Mouse (Mus musculus): Measurements from ENCODE around the gene Gdf7.

Gene Gdf7

GRCm38 (mm10) chr12:8326825-8327674 lies 25.3 kb upstream of the Gdf7 start:
- peak; percentile 82 for DNase-seq (ENCODE audit: low spot score)

- no peak for DNase-seq (ENCODE audit: low spot score)
Observed at GRCm38 (mm10) chr12:8325943-8326522, 24.3 kb upstream of the Gdf7 start.

- DNase-seq (ENCODE audit: low spot score), result no peak
Observed at GRCm38 (mm10) chr12:8325245-8325942, 23.6 kb upstream of the Gdf7 start.

- no peak for DNase-seq (ENCODE audit: low spot score)
Observed at GRCm38 (mm10) chr12:8324086-8324485, 22.3 kb upstream of the Gdf7 start.

DNA sequence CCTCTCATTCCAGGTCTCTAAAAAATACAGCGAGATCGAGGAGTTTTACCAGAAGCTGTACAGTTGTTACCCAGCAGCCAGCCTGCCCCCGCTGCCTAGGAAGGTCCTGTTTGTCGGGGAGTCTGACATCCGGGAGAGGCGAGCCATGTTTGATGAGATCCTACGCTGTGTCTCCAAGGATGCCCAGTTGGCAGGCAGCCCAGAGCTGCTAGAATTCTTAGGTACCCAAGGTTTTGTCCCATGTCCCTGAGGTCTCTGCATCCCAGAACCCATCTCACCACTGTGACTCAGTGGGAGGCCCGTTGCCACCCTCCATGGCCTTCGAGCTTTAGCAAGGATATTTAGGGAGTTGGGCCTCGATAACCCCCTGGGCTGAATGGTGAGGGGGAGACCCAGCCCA lies 19.8 kb upstream of the Gdf7 start:
- no peak for DNase-seq (ENCODE audit: low spot score)

- DNase-seq (ENCODE audit: low spot score), result peak; percentile 48
Observed at GRCm38 (mm10) chr12:8320084-8320713, 18.4 kb upstream of the Gdf7 start.

- no peak for DNase-seq (ENCODE audit: low spot score)
Observed at GRCm38 (mm10) chr12:8316541-8316940, 14.8 kb upstream of the Gdf7 start.

GRCm38 (mm10) chr12:8313773-8314172 lies 12.0 kb upstream of the Gdf7 start:
- no peak for DNase-seq (ENCODE audit: low spot score)

DNA sequence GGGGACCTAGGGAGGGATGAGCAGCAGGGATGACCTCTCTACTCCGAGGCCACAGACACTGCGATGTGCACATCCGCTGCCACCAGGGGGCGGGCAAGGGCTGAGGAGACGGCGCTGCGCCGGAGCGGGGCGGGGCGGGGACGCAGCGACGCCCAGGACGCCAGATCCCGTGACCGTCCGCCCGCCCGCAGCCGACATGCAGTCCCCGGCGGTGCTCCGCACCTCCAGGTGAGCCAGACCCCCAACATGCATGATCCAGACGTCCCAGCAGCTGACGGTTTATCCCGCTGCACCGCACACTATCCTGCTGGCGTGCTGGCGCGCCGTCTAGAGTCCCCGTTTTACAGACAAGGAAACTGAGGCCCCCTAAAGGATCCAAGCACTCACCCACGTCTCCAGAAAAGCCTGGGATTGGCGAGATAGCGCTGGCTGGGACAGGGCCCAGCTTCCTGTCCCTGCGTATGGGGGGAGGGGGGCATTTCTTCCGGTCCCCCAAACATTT lies 11.6 kb upstream of the Gdf7 start, which contains the start of gene Hs1bp3:
Gene Hs1bp3 (plus strand): TSS at position 163 of the 502 bp plus-strand sequence.
- peak; percentile 72 for DNase-seq (ENCODE audit: low spot score)

- DNase-seq (ENCODE audit: low spot score), result no peak
Observed at GRCm38 (mm10) chr12:8312266-8312665, 10.5 kb upstream of the Gdf7 start.

DNA sequence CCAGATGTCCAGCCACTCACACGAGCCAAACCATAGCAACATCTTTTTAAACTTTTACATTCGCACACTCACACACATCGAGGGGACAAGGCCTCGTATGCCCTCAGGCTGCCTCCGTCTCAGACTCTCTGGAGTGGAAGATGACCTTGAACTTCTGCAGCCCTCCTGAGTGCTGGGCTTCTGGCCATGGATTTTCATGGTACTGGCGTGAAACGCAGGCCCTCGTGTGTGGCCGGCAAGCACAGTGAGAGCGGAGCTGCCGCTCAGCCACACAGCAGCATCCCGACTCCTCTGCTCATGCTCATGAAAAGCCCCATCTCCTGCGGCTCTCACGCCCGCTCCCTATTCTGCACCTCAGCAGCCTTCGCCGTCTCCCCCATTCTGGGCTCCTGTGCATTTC lies 9.2 kb upstream of the Gdf7 start:
- DNase-seq (ENCODE audit: low spot score), result no peak

GRCm38 (mm10) chr12:8306910-8307309 lies 5.2 kb upstream of the Gdf7 start:
- no peak for DNase-seq (ENCODE audit: low spot score)

DNA sequence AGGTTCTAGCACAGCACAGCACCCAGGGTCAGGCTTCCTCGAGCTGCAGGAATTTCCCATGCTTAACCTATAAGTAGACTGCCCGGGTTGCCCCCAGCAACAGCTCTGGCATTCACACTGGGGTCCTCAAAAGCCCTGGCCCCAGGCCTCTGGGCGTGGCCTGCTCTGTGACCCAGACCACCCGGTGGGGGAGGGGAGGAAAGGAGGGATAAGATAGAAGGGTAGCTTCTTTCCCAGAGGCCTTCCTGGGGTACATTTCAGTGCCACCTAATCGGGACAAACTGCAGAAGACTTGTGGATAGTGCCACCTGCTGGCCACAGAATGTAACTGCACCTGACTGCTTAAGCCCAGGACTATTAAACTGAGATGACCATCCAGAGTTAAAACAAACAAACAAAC lies 4.7 kb upstream of the Gdf7 start:
- no peak for DNase-seq (ENCODE audit: low spot score)

DNA sequence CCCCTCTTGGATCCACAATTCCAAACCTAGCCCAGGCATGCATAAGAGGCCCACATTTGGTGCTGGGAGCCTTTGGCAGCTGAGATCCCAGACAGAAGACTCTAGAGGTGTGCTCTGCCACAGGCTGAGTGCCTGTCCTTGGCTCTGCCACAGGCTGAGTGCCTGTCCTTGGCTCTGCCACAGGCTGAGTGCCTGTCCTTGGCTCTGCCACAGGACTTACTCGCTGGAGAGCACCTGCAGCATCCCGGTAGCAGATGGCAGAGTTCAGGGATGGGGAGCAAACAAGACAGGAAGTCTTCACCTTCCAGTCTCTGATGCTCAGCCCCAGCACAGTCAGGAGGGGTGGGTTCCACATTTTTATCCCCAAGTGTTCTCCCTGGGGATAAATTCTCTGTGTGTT lies 3.5 kb upstream of the Gdf7 start:
- no peak for DNase-seq (ENCODE audit: low spot score)

DNA sequence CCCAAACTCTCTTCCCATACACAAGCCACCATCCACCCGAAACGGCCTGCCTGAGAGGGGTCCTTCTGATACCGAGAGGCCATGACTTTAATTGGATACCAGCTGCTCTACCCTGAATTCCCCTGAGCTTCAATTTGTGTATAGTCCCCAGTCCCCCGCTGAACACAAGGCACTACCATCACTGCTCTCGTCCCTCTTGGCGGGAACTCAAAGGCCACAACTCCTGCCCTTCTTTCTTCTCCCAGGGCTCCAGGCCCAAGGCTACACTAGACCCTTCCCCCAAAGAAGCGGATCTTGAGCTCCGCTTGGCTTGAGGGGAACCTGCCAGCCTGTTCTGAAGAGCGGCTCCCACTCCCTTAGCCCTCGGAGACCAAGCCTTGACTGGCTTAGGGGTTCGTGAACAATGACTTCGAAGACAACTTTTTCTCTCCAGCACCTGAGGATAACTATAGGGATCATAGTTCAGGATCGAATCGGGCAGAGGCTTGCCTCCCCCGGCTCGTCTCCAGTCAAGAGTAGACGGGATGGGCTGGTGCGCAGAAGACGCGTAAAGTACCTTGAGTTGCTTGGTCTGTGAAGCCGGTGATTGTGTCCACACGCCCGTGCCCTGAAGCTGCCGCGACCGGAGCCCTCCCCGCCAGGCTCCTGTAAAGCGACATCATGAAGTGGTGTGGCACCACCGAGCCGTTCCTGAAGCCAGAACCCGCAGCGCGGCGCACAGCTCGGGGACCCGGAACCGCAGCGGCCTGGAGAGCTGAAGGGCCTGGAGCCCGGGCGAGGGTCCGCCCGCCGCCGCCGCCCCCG lies 541 bp downstream of the Gdf7 start:
- no peak for DNase-seq (ENCODE audit: low spot score)

DNA sequence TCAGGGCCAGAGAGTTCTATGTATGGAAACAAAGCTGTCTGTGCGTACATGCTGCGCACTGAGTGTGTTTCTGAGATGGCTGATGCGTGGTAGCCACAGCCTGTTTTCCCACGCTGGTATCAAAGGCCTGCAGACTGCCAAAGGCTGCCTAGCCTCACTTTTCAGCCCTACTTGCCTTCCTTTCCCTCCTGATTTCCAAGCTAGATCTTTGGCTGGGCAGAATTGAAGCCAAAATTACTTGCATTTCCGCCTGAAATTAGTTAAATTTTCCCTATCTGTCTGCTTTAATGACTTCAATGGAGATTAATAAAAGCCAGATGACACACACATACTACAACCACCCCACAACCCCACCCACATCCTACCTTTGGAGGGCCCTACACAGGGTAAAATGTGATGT lies 1.2 kb downstream of the Gdf7 start:
- no peak for DNase-seq (ENCODE audit: low spot score)

DNA sequence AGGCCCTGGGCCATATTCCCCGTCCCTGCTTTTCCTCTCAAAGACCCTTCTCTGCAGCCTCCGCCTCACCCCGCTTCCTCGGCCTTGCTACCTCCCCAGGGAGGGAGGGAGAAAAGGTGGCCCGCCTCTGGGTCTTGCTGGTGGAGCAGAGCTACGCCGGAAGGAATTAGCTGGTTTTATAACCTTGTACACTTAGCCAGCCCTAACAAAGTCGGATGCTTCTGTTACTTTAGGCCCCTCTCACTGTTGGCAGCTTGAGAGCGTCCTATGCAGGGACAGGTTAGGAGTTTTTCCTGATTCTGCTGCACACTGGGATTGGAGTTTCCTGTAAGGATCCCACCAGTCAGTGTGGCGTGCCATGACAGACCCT lies 1.7 kb downstream of the Gdf7 start:
- no peak for DNase-seq (ENCODE audit: low spot score)

DNA sequence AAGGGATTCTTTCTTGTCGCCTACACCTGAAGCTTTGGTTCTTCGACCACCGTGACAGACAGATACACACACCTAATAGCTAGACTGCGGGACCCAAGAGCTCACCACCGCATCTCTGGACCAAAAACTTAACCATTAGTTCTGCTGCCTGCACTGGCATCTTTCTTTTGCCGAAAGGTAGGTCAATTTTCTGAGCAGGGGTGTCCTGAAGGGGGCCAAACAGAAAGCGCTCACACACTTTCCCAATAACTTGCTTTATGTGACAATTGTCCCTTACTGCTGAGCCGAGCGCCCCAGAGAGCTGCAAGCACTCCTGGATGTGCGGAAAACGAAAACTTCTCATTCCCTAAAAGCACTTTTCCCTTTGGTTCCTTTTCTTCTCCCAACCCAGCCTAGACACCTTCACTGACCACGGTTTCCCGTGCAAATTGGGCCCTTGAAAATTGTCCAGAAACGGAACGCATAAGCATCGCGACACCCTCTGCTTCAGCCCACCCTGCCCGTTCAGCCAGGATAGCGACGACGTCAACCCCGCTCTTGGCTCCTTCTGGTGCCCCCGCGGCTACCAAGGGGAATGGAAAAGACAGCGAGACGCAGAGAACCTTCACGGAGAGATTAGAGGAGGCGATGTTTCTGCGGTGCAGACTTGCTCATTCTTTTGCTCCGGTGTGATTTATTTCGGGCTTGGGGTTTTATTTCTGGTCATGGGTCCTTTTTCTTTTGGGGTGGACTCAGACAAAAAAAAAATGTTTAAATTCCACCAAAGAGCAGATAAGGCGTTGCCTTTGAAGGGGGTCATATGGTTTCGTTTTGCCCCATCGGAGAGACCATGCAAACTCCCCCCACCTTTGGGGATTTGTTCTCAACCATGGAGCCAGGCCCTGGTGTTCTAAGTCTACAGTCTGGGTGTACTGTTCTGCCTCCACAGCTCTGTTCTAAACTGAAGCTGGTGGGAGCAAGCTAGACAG lies 2.3 kb downstream of the Gdf7 start:
- no peak for DNase-seq (ENCODE audit: low spot score)

GRCm38 (mm10) chr12:8298361-8299142 lies 3.2 kb downstream of the Gdf7 start:
- no peak for DNase-seq (ENCODE audit: low spot score)
